Mouse (Mus musculus): Measurements from ENCODE around the gene Spocd1. TPM values are rescaled to one million over a fixed set of nuclear protein-coding genes. Genes with fewer than 3 reads are reported as not detected.

Spocd1 gene
- total RNA-seq, 2 experiments from 2014 or later, result not detected

- no peak for DNase-seq
These were observed 12.9 kb upstream of the Spocd1 start for GRCm38 (mm10) chr4:129916159-129916558.

GRCm38 (mm10) chr4:129917016-129917603 lies 11.9 kb upstream of the Spocd1 start:
- DNase-seq, result no peak
- intact Hi-C loops (cut with DNase I), result no loop called here

More at GRCm38 (mm10) chr4:129916159-129916558, 12.9 kb upstream of the Spocd1 start:
- intact Hi-C loops (cut with DNase I), result no loop called here

- no peak for DNase-seq
- intact Hi-C loops (cut with DNase I), result no loop called here
These were observed 10.6 kb upstream of the Spocd1 start for GRCm38 (mm10) chr4:129918464-129918863.

GRCm38 (mm10) chr4:129918901-129919300 lies 10.1 kb upstream of the Spocd1 start:
- DNase-seq, result no peak
- intact Hi-C loops (cut with DNase I), result no loop called here

DNA sequence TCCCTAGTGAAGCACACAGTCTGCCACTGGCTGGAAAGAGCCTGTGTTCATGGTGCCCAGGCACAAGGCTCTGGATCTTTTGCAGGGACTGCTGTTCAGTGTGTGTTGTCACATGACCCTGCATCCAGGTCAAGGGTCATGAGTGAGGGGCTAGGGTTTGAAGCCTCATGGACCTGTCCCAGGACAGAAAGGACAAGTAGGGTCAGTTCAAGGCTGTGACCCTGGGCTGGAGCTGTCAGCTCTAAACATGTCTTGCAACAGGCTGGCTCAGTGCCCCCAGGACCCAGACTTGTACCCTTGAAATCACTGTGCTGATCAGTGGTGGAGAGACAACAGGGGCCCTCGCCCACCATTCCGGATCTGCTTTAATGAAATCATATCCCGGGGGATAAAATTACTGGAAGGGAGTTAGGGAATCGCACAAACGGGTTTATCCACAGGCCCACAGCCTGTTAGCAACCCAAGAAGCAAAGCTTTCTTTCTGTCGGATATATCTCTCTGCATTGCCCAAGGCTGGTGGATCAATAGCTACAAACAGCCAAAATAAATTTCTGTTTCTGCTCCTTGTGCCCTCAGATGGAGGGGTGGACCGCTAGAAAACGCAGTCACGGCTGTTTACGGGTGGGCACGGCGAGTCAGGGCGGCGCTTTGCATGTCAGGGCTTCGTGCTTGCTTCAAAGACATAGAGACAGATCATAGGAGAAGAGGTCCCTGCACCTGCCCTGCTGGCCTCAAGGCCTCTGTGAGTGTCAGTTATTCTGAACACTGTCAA lies 8.3 kb upstream of the Spocd1 start:
- DNase-seq, result no peak
- intact Hi-C loops (cut with DNase I), result loop anchor here (5.0 kb wide), 1 partner anchor 38 kb away; no protein-coding TSS in a partner anchor

- intact Hi-C loops (cut with DNase I), result loop anchor here (5.0 kb wide), 1 partner anchor 39 kb away; no protein-coding TSS in a partner anchor
- no peak for DNase-seq
These were observed 7.8 kb upstream of the Spocd1 start for GRCm38 (mm10) chr4:129921314-129921587.

- no peak for DNase-seq
- intact Hi-C loops (cut with DNase I), result loop anchor here (5.0 kb wide), 1 partner anchor 42 kb away; no protein-coding TSS in a partner anchor
These were observed 4.9 kb upstream of the Spocd1 start for GRCm38 (mm10) chr4:129924143-129924542.

DNA sequence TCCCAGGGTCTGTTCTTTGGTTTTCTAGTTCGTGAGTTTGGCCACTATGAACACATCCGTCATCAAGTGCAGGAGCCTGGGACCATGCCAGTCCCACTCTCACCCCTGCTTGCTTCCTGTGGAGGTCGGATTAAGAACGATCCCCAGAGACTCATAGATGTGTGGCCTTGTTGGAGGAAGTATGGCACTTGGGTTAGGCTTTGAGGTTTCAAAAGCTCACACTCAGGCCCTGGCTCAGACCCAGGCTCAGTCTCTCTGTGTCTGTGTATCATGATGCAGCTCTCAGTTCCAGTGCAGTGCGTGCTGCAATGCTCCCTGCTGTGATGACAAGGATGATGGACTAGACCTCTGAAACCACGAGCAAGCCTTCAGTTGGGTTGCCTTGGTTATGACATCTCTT lies 4.4 kb upstream of the Spocd1 start:
- intact Hi-C loops (cut with DNase I), result loop anchor here (5.0 kb wide), 2 partner anchors 42 to 72 kb away; no protein-coding TSS in a partner anchor

GRCm38 (mm10) chr4:129926544-129926943 lies 2.5 kb upstream of the Spocd1 start:
- intact Hi-C loops (cut with DNase I), result loop anchor here (5.0 kb wide), 1 partner anchor 74 kb away; no protein-coding TSS in a partner anchor
- DNase-seq, result peak in 1 of 2 experiments; percentile 34

More for the DNA sequence above, 4.4 kb upstream of the Spocd1 start:
- no peak for DNase-seq

GRCm38 (mm10) chr4:129927091-129927490 lies 2.0 kb upstream of the Spocd1 start:
- DNase-seq, result no peak
- intact Hi-C loops (cut with DNase I), result loop anchor here (5.0 kb wide), 1 partner anchor 75 kb away; no protein-coding TSS in a partner anchor

GRCm38 (mm10) chr4:129928124-129928751 lies 811 bp upstream of the Spocd1 start:
- DNase-seq, result peak; percentile 79
- intact Hi-C loops (cut with DNase I), result loop anchor here (1.0 to 5.0 kb wide), 3 partner anchors 76 to 225 kb away; no protein-coding TSS in a partner anchor

GRCm38 (mm10) chr4:129933696-129934095 lies 4.6 kb downstream of the Spocd1 start:
- intact Hi-C loops (cut with DNase I), result no loop called here
- DNase-seq, result no peak

DNA sequence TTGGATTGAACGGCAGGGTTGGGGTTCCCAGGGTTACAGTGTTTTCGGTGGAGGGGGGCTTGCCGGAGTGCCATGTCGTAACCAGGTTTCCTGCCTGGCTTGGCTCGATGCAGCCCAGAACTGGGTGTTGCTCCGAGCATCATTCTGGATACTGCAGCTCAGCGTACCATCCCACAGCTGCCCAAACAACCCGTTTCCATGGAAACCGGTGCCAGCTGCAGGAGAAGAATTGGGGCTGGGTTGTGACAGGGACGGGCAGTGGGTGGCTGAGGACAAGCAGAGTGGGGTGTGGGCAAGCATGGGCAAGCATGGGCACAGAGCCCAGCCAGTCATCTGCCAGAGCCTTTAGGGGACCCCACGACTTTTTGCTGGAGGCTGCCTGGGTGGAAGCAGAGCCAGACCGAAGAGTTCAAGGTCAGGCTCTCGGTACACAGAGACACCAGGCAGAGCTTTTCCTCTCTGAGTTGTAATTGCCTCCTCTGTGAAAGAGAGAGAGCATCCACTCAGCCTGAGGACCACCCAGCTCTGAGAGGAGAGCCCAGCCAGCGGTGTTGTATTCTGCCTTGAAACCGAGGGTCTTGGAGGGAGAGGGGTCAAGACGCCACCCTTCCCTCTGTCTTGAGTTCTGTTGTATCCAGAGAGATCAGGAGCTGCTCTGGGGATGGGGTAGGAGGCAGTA lies 5.3 kb downstream of the Spocd1 start:
- intact Hi-C loops (cut with DNase I), result no loop called here
- DNase-seq, result no peak

DNA sequence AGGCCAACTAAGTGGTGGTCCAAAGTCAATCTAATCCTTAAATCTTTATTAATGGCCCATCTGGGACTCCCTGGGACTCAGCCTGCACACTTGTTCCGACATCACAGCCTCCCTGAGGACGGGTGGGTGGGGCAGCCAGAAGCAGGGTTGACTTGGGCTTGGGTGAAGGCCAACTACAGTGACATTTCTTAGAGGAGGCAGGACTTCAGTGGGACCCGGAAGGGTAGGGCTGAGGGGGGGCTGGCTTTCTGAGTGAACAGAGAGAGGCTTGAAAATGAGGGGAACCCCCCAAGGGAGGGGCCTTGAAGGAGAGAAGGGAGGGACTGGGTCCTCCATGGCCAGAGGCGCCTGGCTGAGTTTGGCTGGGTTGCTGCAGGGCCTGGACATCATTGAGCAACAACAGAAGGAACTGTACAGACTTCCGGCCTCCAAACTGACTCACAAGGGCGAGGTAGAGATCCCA lies 22.3 kb downstream of the Spocd1 start:
- intact Hi-C loops (cut with DNase I), result no loop called here
- DNase-seq, result peak; percentile 41 to 48

DNA sequence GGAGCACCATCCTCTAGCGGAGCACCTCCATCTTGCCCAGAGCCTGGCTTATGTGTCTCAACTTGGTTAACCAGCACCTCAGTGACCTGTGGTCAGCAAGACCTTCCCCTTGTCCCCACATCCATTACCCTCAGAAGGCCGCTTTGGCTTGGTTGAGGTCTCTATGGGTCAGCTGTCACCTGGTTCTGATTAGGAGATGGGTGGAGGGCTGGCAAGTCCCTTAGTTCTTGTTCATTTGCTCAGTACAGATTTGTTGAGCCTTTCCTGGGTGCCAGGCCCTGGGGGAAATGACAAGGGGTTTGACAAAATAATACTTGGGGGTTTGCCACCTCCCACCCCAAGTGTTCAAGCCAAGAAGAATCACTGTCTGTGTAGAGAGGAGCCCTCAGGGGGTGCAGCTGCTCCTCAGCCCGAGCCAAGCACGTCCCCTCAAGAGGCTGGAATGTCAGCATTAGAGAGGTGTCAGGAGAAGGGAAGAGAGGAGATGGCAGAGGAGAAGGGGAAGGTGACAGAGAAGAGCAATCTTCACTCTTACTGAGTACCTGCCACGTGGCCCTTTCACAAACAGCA lies 23.3 kb downstream of the Spocd1 start:
- DNase-seq, result no peak
- intact Hi-C loops (cut with DNase I), result no loop called here

- no peak for DNase-seq
- intact Hi-C loops (cut with DNase I), result no loop called here
These were observed 25.5 kb downstream of the Spocd1 start for GRCm38 (mm10) chr4:129954527-129954926.

GRCm38 (mm10) chr4:129960180-129960944 lies 31.3 kb downstream of the Spocd1 start:
- intact Hi-C loops (cut with DNase I), result loop anchor here (2.0 to 5.0 kb wide), 3 partner anchors 20 to 227 kb away; no protein-coding TSS in a partner anchor
- peak in 1 of 2 experiments; percentile 23 for DNase-seq

DNA sequence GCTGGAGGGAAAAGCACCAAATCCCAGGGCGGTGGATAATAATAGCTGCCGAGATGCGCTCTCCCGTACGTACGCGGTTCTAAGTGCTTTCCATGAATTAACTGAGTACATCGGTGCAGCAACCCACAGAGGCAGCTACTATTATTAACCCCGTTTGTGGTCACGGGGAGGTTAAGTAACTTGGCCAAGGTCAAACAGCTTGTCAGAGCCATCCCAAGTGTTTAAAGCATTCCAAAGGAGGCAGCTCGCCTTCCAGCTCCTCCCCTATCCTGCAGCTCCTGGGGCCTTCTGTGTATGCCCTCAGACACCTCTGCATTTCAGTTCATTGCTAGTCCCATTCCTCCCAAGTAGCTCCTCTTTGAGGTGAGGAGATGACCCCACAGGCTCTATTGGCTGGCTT lies 36.2 kb downstream of the Spocd1 start:
- intact Hi-C loops (cut with DNase I), result no loop called here
- DNase-seq, result no peak

GRCm38 (mm10) chr4:129966201-129966600 lies 37.2 kb downstream of the Spocd1 start:
- DNase-seq, result no peak
- intact Hi-C loops (cut with DNase I), result no loop called here

Data from gastrocnemius, postnatal 36 days (tissue).